Mouse (Mus musculus) heart, postnatal 0 days (tissue): Measurements from ENCODE around the gene Rinl. TPM values are rescaled to one million over a fixed set of nuclear protein-coding genes. Genes with fewer than 3 reads are reported as not detected.

Experiments
- ATAC-seq: fragments of 200-750 bp; cut with Nextera tagmentation; 2 replicates; pipeline ENCODE4 v1.8.0; 2017; ENCODE audit warnings: low read depth, moderate number of reproducible peaks, moderate library complexity; ENCODE audit not compliant: insufficient read depth
- DNase-seq: peaks from one replicate; pipeline ENCODE4 v3.0.0-alpha.2; 2016; ENCODE audit warnings: low spot score
- H3K27ac ChIP-seq: fragments of 300-500 bp; sonication (generic); 2 replicates; pipeline ENCODE4 v1.5.1; 2014; ENCODE audit warnings: low read depth, mild to moderate bottlenecking
- H3K27me3 ChIP-seq: fragments of 300-500 bp; sonication (generic); 2 replicates; pipeline ENCODE4 v1.6.1; 2014; ENCODE audit warnings: low read length, mixed read lengths; ENCODE audit not compliant: control insufficient read depth, insufficient read depth
- H3K36me3 ChIP-seq: fragments of 300-500 bp; sonication (generic); replicated peaks from 2 replicates; pipeline ENCODE4 v1.6.1; 2014; ENCODE audit warnings: low read length, mixed read lengths; ENCODE audit not compliant: control insufficient read depth, insufficient read depth
- H3K4me1 ChIP-seq: fragments of 300-500 bp; sonication (generic); 2 replicates; pipeline ENCODE4 v1.6.1; 2014; ENCODE audit warnings: antibody characterized with exemption; ENCODE audit not compliant: control insufficient read depth, insufficient read depth
- H3K4me2 ChIP-seq: fragments of 300-500 bp; sonication (generic); 2 replicates; pipeline ENCODE4 v1.6.1; 2014; ENCODE audit warnings: low read depth, mild to moderate bottlenecking, low read length, moderate library complexity
- H3K4me3 ChIP-seq: fragments of 300-500 bp; sonication (generic); 2 replicates; pipeline ENCODE4 v1.5.1; 2014; ENCODE audit warnings: low read depth, low read length
- H3K9ac ChIP-seq: fragments of 300-500 bp; sonication (generic); replicated peaks from 2 replicates; pipeline ENCODE4 v1.6.1; 2014; ENCODE audit warnings: low read depth, low read length, mixed read lengths
- H3K9me3 ChIP-seq: fragments of 300-500 bp; sonication (generic); replicated peaks from 2 replicates; pipeline ENCODE4 v1.6.1; 2016; ENCODE audit warnings: low read length; ENCODE audit not compliant: control insufficient read depth
- CTCF ChIP-seq: IDR thresholded peaks from 2 replicates; pipeline ENCODE4 v1.5.1; 2016; ENCODE audit warnings: antibody characterized with exemption, control low read depth, low read depth
- EP300 ChIP-seq: IDR thresholded peaks from 2 replicates; pipeline ENCODE4 v1.6.1; 2016; ENCODE audit warnings: antibody characterized with exemption, low read depth
- WGBS: fragments of 180-500 bp; shearing (Covaris S2); extraction: QIAGEN DNeasy Blood & Tissue Kit; methylation state at CpG from one replicate; pipeline ENCODE4 v1.1.7; 2014; 5-methylcytosine and 5-hydroxymethylcytosine counted together
- polyA plus RNA-seq: library from polyadenylated mRNA; unstranded; fragments of >200 nt; fragmentation: Nextera tagmentation; extraction: Ambion mirVana; gene quantifications from 2 replicates; pipeline ENCODE4 v1.2.1, GENCODE M21; 2015
- total RNA-seq: library from RNA; depleted of rRNA; stranded (reverse); fragments of >200 nt; gene quantifications from 2 replicates; pipeline ENCODE4 v1.2.3, GENCODE M21; 2014; ENCODE audit warnings: low replicate concordance

Rinl gene
- total and polyA plus RNA-seq, 2 experiments from 2014 or later, result 2.3 to 2.7 TPM

DNA sequence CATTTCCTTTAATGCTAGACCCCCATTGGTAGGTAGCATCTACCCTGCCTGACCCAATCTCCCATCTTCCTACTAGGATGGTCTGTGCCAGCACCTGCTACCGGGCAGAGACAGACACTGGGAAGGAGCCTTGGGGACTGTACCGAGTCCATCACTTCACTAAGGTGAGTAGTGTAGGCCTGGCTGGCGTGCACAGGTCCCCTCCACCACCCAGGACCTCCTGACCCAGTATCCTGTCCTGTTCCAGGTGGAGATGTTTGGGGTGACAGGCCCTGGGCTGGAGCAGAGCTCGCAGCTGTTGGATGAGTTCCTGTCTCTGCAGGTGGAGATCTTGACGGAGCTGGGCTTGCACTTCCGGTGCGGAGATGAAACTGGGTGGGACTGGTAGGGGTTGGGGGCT lies 38.8 kb upstream of the Rinl start:
- ATAC-seq (no peak), DNase-seq (no peak)
- Histone ChIP-seq H3K9ac (no peak overlapping the region), H3K4me3 (no peak overlapping the region), H3K4me2 (no peak overlapping the region), H3K9me3 (no peaks in the 10 kb centered on the region), H3K36me3 (peaks cover 22% of the 10 kb centered on the region; the same call in 1 of the 2 replicates), H3K27ac (no peak overlapping the region), H3K27me3 (no peaks in the 10 kb centered on the region), H3K4me1 (no peaks in the 10 kb centered on the region)
- 92% methylated on average over 7 of the region's 7 CpGs for WGBS
- TF ChIP-seq CTCF (no peak), EP300 (no peak)

DNA sequence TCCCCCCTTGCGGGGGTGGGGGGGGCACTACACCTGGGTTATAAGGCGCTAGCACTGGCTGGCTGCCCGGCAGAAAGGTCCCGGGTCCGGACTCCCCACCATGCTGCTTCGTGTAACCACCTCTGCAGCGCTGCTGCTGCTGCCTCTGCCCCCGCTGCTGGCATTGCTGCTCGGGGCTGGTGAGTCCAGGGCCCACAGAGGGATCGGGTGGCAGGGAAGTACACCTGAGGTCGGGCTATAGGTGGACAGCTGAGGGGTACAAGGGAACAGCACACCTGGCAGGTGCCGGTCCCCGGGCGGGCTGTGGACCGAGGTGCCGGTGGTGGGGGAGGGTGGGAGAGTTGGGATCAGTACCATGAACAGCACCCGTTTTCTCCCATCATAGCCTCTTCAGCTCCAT lies 32.7 kb upstream of the Rinl start, which contains the start of gene Ccer2:
Ccer2 (plus strand) TSS at position 96 of the 400 bp plus-strand sequence.
- ATAC-seq, result no peak
- H3K4me1 ChIP-seq, result no peaks in the 10 kb centered on the region
- no peak within 1 kb of the TSS for H3K9ac ChIP-seq
- H3K27me3 ChIP-seq, result peaks cover 20% of the 10 kb centered on the region
- H3K4me3 ChIP-seq, result no peak within 1 kb of the TSS
- no peak within 1 kb of the TSS for H3K27ac ChIP-seq
- H3K4me2 ChIP-seq, result no peak within 1 kb of the TSS
- H3K36me3 ChIP-seq, result peaks cover 30% of the 10 kb centered on the region
- TF ChIP-seq CTCF, result no peak
- no peak for TF ChIP-seq EP300
- no peak for DNase-seq
- 4% methylated on average over 17 of the region's 17 CpGs for WGBS
- H3K9me3 ChIP-seq, result no peaks in the 10 kb centered on the region

DNA sequence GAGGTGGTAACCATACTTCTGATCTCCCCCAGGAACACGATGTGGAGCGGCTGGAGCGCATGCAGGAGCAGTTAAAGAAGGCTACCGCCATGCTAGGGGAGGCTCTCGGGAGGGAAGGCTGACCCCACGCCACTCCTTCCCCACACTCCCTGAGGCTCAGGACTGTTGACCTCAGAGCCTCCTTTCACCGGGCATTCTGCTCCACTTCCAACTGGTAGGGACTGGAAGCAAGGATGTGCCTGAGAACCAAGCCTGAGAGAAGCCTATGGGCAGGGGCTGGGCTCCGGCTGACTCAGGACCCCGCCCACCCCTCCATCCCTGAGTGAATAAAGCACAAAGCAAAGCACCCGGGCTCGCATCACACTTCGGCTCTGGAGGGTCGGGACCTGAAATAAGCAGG lies 30.1 kb upstream of the Rinl start:
- no peak overlapping the region for H3K27ac ChIP-seq
- H3K9ac ChIP-seq, result no peak overlapping the region
- ATAC-seq, result no peak
- peaks cover 38% of the 10 kb centered on the region for H3K36me3 ChIP-seq
- no peak overlapping the region for H3K4me3 ChIP-seq
- H3K4me2 ChIP-seq, result no peak overlapping the region
- WGBS, result 82% methylated on average over 13 of the region's 13 CpGs
- TF ChIP-seq EP300, result no peak
- no peak for TF ChIP-seq CTCF
- no peaks in the 10 kb centered on the region for H3K4me1 ChIP-seq
- DNase-seq, result no peak
- peaks cover 20% of the 10 kb centered on the region for H3K27me3 ChIP-seq
- H3K9me3 ChIP-seq, result no peaks in the 10 kb centered on the region

DNA sequence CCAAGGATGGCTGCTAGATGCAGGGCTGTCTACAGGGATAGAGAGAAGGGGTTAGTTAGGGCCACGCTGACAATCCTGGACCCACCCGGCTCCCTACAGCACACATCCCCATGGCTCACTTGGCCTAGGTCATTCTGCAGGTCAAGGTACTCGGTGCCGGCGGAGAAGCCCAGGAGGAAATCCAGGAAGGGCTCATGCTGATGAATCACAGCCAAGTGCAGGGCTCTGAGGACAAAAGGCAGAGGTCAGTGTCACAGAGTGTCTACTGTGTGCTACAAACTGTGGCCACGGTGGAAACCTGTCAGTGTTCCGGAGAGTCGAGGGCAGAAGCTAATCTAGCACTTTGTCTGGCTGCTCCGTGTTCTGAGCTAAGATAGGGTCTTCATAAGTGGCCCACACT lies 26.9 kb upstream of the Rinl start:
- no peak overlapping the region for H3K27ac ChIP-seq
- TF ChIP-seq CTCF (no peak), EP300 (no peak)
- WGBS, result 70% methylated on average over 9 of the region's 9 CpGs
- DNase-seq (no peak), ATAC-seq (no peak)
- peaks cover 6% of the 10 kb centered on the region; the same call in 1 of the 2 replicates for H3K27me3 ChIP-seq
- no peaks in the 10 kb centered on the region for H3K9me3 ChIP-seq
- no peak overlapping the region for H3K4me3 ChIP-seq
- no peak overlapping the region for H3K9ac ChIP-seq
- peaks cover 9% of the 10 kb centered on the region for H3K4me1 ChIP-seq
- H3K4me2 ChIP-seq, result no peak overlapping the region
- peaks cover 38% of the 10 kb centered on the region for H3K36me3 ChIP-seq

DNA sequence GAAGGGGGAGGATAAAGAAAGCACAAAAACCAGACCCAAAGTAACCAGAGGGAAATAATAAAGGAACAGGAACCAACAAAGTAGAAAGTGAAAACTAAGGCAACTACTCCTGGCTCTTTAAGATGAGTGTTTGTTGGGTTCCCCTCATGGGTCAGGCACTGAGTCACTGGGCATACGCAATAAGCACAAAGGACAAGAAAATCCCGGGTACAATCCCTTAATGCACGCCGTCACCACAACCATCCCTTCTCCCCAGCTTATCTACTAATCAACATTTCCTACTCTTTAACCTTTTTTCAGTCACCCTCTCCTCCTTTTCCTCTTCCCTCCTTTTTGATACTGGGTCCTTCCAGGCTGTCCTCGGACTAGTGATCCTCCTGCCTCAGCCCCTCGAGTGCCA lies 23.6 kb upstream of the Rinl start:
- ATAC-seq (no peak), DNase-seq (no peak)
- no peak for TF ChIP-seq EP300
- TF ChIP-seq CTCF, result no peak
- Histone ChIP-seq H3K4me2 (peak overlapping the region; percentile 59), H3K27me3 (no peaks in the 10 kb centered on the region), H3K27ac (no peak overlapping the region), H3K4me1 (peaks cover 15% of the 10 kb centered on the region), H3K4me3 (peak overlapping the region; percentile 63; the same call in 1 of the 2 replicates), H3K36me3 (peaks cover 22% of the 10 kb centered on the region), H3K9me3 (no peaks in the 10 kb centered on the region), H3K9ac (0 out of 2 replicates have a peak overlapping the region, but pooled peaks have one; percentile 52)
- WGBS, result 72% methylated on average over 6 of the region's 6 CpGs
